Mouse (Mus musculus): ENCODE measurements around the gene Jak3.
"Not testable (repeated sequence)": the region's sequence is repeated elsewhere in the genome, so short reads cannot be mapped to it uniquely, and the experiment has no call there.

Gene Jak3

DNA sequence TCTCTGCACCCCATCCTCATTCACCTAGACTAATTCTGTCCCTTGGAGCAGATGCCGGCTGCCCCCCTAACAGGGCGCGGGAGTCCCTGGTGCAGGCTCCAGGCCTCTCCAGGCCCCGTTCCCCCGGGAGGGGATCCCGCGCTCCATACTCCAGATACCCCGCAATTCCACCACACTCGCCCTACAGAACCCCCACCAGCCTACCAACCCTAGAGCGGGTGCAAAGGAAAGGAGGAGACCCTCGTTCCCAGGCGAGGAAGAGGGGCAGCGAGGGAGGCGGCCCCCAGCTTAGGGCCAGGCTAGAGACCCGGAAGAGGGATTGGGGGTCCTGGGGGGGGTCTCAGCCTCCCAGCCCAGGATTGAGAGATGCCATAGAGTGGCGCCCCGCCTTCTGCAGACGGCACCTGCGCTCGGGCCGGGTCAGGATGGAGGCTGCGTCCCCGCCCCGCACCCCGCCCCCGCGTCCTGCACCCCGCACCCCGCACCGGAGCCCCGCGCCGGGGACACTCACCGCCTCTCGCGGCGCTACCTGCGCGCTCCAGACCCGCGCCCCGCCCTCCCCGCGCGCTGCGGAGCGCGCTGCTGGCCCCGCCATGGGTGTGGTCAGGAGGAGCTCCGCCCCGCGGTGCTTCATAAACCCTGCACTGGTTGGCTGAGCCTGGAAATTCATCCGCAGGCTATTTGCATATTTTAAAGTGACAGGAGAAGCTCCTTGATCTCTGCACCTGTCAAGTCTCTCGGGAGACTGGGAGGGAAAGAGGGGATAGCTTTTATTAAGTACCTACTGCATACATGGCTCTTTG lies 49.2 kb downstream of the Jak3 start, which contains the start of gene Fcho1:
Gene Fcho1 (minus strand): TSS at position 595 of the 803 bp plus-strand sequence.
- DNase-seq = peak; percentile 92

DNA sequence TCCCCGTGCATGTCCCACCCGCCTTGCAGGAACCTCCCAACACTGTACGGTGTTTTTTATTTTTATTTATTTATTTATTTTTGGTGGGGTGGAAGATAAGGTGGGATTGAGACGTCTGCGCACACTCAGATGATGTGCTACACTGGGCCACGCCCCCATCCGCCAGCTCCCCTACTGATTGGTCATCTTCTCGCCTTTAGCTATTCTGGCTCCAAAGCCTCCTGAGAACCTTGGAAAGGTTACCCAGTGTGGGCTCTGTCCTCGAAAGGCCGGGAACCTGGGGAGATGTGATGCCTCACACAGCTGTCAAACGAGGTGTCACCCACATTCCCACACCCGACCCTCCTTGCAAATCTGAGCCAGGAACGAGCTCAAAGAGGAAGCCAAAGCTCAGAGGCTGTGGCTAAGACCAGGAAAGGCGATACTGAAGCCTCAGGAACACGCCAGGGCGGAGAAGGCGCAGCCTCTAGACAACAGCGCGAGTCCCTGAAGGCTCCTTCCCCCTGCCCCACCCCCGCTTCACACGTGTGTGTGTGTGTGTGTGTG lies 52.2 kb downstream of the Jak3 start:
- DNase-seq = peak; percentile 81

DNA sequence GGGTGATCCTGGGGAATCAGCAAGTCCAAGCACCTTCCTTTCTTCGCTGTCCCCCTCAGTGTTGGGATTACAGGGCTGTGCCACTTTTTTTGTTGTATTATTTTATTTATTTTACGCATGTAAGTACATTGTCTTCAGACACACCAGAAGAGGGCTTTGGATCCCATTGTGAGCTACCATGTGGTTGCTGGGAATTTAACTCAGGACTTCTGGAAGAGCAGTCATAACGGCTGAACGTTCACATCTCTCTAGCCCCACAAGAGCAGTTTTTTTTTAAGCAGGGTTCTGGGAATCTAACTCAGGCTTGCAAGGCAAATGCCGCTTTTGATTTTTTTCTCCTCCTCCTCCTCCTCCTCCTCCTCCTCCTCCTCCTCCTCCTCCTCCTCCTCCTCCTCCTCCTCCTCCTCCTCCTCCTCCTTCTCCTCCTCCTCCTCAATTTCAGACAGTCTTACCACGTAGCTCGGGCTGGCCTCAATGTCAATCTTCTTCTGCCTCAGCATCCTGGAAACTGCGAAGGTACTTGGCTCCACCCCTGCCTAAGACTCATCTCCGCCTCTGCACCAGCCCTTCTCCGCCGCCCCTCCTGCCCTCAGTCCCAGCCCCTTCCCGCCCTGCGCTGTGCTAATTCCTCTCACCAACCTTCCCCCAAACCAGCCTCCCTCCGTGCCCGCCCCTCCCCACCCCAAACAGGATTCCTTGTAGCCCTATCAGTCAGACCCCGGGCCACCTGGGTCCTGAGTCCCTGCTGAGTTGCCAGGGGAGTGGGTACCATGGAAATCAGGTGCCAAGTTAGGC lies 52.9 kb downstream of the Jak3 start:
- peak; percentile 57 for DNase-seq

DNA sequence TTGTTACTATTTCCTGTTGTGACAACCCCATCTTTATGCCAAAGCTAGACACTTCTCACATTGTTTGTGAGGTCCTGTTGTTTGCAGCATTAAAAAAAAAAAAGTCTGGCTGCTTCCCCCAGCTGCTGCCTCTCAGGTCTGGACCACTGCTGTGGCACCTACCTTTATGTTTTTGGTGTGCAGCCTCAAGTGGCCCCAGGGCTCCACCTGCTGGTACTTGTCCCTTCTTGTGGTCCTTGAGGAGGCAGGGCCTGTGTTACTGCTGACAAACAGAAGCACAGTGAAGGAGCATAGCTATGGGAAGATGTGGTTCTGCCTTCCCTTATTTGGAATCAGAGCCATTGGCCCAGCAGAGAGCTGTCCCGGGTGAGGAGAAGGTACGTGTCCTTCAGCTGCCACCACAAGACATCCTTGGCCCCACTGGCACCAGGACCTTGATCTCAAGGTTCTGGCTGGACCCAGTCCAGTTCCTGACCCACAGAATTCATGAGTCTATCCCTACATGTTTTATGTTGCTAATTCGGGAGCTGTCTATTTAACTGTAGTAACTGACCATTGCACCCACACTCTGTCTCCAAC lies 55.6 kb downstream of the Jak3 start:
- peak; percentile 56 for DNase-seq

DNA sequence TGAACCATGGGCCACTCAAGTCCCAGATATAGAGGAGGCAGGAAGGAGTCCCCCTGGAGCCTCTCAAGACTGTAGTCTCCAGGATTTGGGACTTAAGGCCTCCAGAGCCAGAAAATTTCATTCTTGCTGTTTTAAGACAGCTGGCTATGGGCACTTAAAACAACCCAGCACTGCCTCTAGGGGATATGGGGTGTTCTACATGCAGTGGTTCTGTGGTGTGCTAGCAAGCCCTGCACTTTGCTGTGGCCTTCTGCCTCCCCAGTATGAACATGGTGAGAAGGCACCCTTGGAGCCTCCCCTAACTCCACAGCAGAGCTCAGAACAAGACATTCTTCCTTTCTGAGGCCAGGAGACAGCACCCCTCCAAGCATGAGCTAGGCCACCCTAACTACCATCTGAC lies 62.2 kb downstream of the Jak3 start:
- DNase-seq = not testable (repeated sequence)
